Mouse (Mus musculus) natural killer cell, adult 2 months (primary cell): ENCODE results near the gene Atg10.

Experiments used
- DNase-seq, 2 experiments: peaks; one replicate each; pipeline ENCODE4 v3.0.0; 2022; ENCODE audit warnings: low spot score in 2 of 2

Atg10 gene

GRCm38 (mm10) chr13:91128581-91128980, 95.2 kb downstream of the Atg10 start:
- no peak for DNase-seq

GRCm38 (mm10) chr13:91118156-91118555, 105.6 kb downstream of the Atg10 start:
- DNase-seq, result no peak

- DNase-seq, result no peak
Measured at GRCm38 (mm10) chr13:91114880-91115279, 108.9 kb downstream of the Atg10 start.

- DNase-seq, result no peak
Measured at GRCm38 (mm10) chr13:91107308-91107946, 116.3 kb downstream of the Atg10 start.

- DNase-seq, result no peak
Measured at GRCm38 (mm10) chr13:91102238-91102637, 121.5 kb downstream of the Atg10 start.

GRCm38 (mm10) chr13:91100417-91100816, 123.4 kb downstream of the Atg10 start:
- DNase-seq, result no peak

GRCm38 (mm10) chr13:91094851-91095250, 128.9 kb downstream of the Atg10 start:
- no peak for DNase-seq

- peak; percentile 60 to 74 for DNase-seq
Measured at GRCm38 (mm10) chr13:91094196-91094595, 129.6 kb downstream of the Atg10 start.

- DNase-seq, result peak in 1 of 2 experiments; percentile 10
Measured at GRCm38 (mm10) chr13:91093610-91094009, 130.2 kb downstream of the Atg10 start.

- DNase-seq, result peak; percentile 10 to 17
Measured at GRCm38 (mm10) chr13:91093162-91093561, 130.6 kb downstream of the Atg10 start.

- peak; percentile 49 to 62 for DNase-seq
Measured at GRCm38 (mm10) chr13:91091731-91092190, 132.0 kb downstream of the Atg10 start.

- peak; percentile 60 to 70 for DNase-seq
Measured at GRCm38 (mm10) chr13:91090861-91091730, 132.7 kb downstream of the Atg10 start.

- DNase-seq, result no peak
Measured at GRCm38 (mm10) chr13:91086361-91086900, 137.3 kb downstream of the Atg10 start.

- DNase-seq, result no peak
Measured at GRCm38 (mm10) chr13:91072351-91072750, 151.4 kb downstream of the Atg10 start.

- DNase-seq, result no peak
Measured at GRCm38 (mm10) chr13:91060871-91061270, 162.9 kb downstream of the Atg10 start.

GRCm38 (mm10) chr13:91048171-91048570, 175.6 kb downstream of the Atg10 start:
- no peak for DNase-seq

GRCm38 (mm10) chr13:91046851-91047250, 176.9 kb downstream of the Atg10 start:
- no peak for DNase-seq

GRCm38 (mm10) chr13:91041236-91041635, 182.5 kb downstream of the Atg10 start:
- no peak for DNase-seq

- no peak for DNase-seq
Measured at GRCm38 (mm10) chr13:91040421-91040820, 183.3 kb downstream of the Atg10 start.

- DNase-seq, result no peak
Measured at GRCm38 (mm10) chr13:91039201-91039807, 184.5 kb downstream of the Atg10 start.

GRCm38 (mm10) chr13:91038636-91039035, 185.1 kb downstream of the Atg10 start:
- no peak for DNase-seq

- no peak for DNase-seq
Measured at GRCm38 (mm10) chr13:91038034-91038433, 185.7 kb downstream of the Atg10 start.
